Mouse (Mus musculus): Measurements from ENCODE around the gene Ccdc175. TPM values are rescaled to one million over a fixed set of nuclear protein-coding genes. Genes with fewer than 3 reads are reported as not detected.
A peak's percentile ranks its signal among the peaks of the same experiment; 100 is the strongest.

Ccdc175 gene
- polyA plus RNA-seq, 1 experiment from 2014 or later, result not detected

GRCm38 (mm10) chr12:72069626-72070326, 115.1 kb downstream of the Ccdc175 start:
- no peak overlapping the region for H3K9ac ChIP-seq (ENCODE audit: low read depth, low read length)
- peak overlapping the region; percentile 86 for H3K4me2 ChIP-seq
- WGBS, result 6% methylated on average over 40 of the region's 40 CpGs
- no peak overlapping the region for H3K27ac ChIP-seq (ENCODE audit: low read depth, low read length)
- H3K27me3 ChIP-seq (replicated peaks; ENCODE audit: control insufficient read depth, insufficient read depth, low read length), result peaks cover 32% of the 10 kb centered on the region
- peak; percentile 37 for ATAC-seq (replicated peaks; ENCODE audit: low FRiP score)
- no peaks in the 10 kb centered on the region for H3K9me3 ChIP-seq (ENCODE audit: control insufficient read depth, low read length)
- H3K4me3 ChIP-seq (ENCODE audit: low read depth, low read length), result peak overlapping the region; percentile 50
- peaks cover 7% of the 10 kb centered on the region; the same call in 1 of the 2 replicates for H3K4me1 ChIP-seq (replicated peaks; ENCODE audit: control insufficient read depth, insufficient read depth, low read length)
- DNase-seq (ENCODE audit: low spot score), result no peak
- H3K36me3 ChIP-seq (ENCODE audit: control insufficient read depth, insufficient read depth, low read length), result no peaks in the 10 kb centered on the region

GRCm38 (mm10) chr12:72057780-72058179, 127.0 kb downstream of the Ccdc175 start:
- DNase-seq (ENCODE audit: low spot score) (no peak), ATAC-seq (replicated peaks; ENCODE audit: low FRiP score) (no peak)
- H3K27me3 ChIP-seq (replicated peaks; ENCODE audit: control insufficient read depth, insufficient read depth, low read length), result no peaks in the 10 kb centered on the region
- no peak overlapping the region for H3K4me3 ChIP-seq (ENCODE audit: low read depth, low read length)
- no peaks in the 10 kb centered on the region for H3K4me1 ChIP-seq (replicated peaks; ENCODE audit: control insufficient read depth, insufficient read depth, low read length)
- no peak overlapping the region for H3K4me2 ChIP-seq
- H3K36me3 ChIP-seq (ENCODE audit: control insufficient read depth, insufficient read depth, low read length), result no peaks in the 10 kb centered on the region
- H3K9me3 ChIP-seq (ENCODE audit: control insufficient read depth, low read length), result no peaks in the 10 kb centered on the region
- no peak overlapping the region for H3K27ac ChIP-seq (ENCODE audit: low read depth, low read length)
- WGBS, result 68% methylated on average over 1 of the region's 1 CpGs
- H3K9ac ChIP-seq (ENCODE audit: low read depth, low read length), result no peak overlapping the region

- ATAC-seq (replicated peaks; ENCODE audit: low FRiP score), result no peak
- H3K9me3 ChIP-seq (ENCODE audit: control insufficient read depth, low read length), result no peaks in the 10 kb centered on the region
- H3K4me2 ChIP-seq, result no peak overlapping the region
- H3K4me1 ChIP-seq (replicated peaks; ENCODE audit: control insufficient read depth, insufficient read depth, low read length), result no peaks in the 10 kb centered on the region
- 52% methylated on average over 6 of the region's 6 CpGs for WGBS
- no peak overlapping the region for H3K4me3 ChIP-seq (ENCODE audit: low read depth, low read length)
- H3K36me3 ChIP-seq (ENCODE audit: control insufficient read depth, insufficient read depth, low read length), result no peaks in the 10 kb centered on the region
- H3K27me3 ChIP-seq (replicated peaks; ENCODE audit: control insufficient read depth, insufficient read depth, low read length), result no peaks in the 10 kb centered on the region
- no peak for DNase-seq (ENCODE audit: low spot score)
- H3K9ac ChIP-seq (ENCODE audit: low read depth, low read length), result no peak overlapping the region
- H3K27ac ChIP-seq (ENCODE audit: low read depth, low read length), result no peak overlapping the region
Observed at GRCm38 (mm10) chr12:72053851-72054250, 131.0 kb downstream of the Ccdc175 start.

GRCm38 (mm10) chr12:72053303-72053702, 131.5 kb downstream of the Ccdc175 start:
- Histone ChIP-seq H3K27ac (ENCODE audit: low read depth, low read length) (no peak overlapping the region), H3K4me3 (ENCODE audit: low read depth, low read length) (no peak overlapping the region), H3K4me1 (replicated peaks; ENCODE audit: control insufficient read depth, insufficient read depth, low read length) (no peaks in the 10 kb centered on the region), H3K36me3 (ENCODE audit: control insufficient read depth, insufficient read depth, low read length) (no peaks in the 10 kb centered on the region), H3K27me3 (replicated peaks; ENCODE audit: control insufficient read depth, insufficient read depth, low read length) (no peaks in the 10 kb centered on the region), H3K4me2 (no peak overlapping the region), H3K9me3 (ENCODE audit: control insufficient read depth, low read length) (no peaks in the 10 kb centered on the region), H3K9ac (ENCODE audit: low read depth, low read length) (no peak overlapping the region)
- WGBS, result 42% methylated on average over 6 of the region's 6 CpGs
- DNase-seq (ENCODE audit: low spot score), result no peak
- no peak for ATAC-seq (replicated peaks; ENCODE audit: low FRiP score)

- H3K9ac ChIP-seq (ENCODE audit: low read depth, low read length), result no peak overlapping the region
- no peaks in the 10 kb centered on the region for H3K27me3 ChIP-seq (replicated peaks; ENCODE audit: control insufficient read depth, insufficient read depth, low read length)
- no peaks in the 10 kb centered on the region for H3K4me1 ChIP-seq (replicated peaks; ENCODE audit: control insufficient read depth, insufficient read depth, low read length)
- ATAC-seq (replicated peaks; ENCODE audit: low FRiP score) (no peak), DNase-seq (ENCODE audit: low spot score) (no peak)
- no peak overlapping the region for H3K4me3 ChIP-seq (ENCODE audit: low read depth, low read length)
- H3K36me3 ChIP-seq (ENCODE audit: control insufficient read depth, insufficient read depth, low read length), result no peaks in the 10 kb centered on the region
- WGBS, result 75% methylated on average over 6 of the region's 6 CpGs
- no peaks in the 10 kb centered on the region for H3K9me3 ChIP-seq (ENCODE audit: control insufficient read depth, low read length)
- no peak overlapping the region for H3K4me2 ChIP-seq
- H3K27ac ChIP-seq (ENCODE audit: low read depth, low read length), result no peak overlapping the region
Observed at GRCm38 (mm10) chr12:72052571-72052970, 132.3 kb downstream of the Ccdc175 start.

Small RNAs within 50 kb of the gene (microRNA-seq; reads per million reads assigned to microRNA genes)
- not detected for gene Gm24466 (ENCODE audit: borderline number of aligned reads)

Other genes with a start within 250 kb of the Ccdc175 start
- gene Gpr135, start 113.9 kb downstream of the Ccdc175 start, polyA plus RNA-seq (2014; fragmentation: Nextera tagmentation; extraction: Ambion mirVana), result 0.31 and 0.33 TPM in 2 replicates
- 8.0 and 8.9 TPM in 2 replicates for gene L3hypdh, start 99.6 kb downstream of the Ccdc175 start, polyA plus RNA-seq (2014; fragmentation: Nextera tagmentation; extraction: Ambion mirVana)
- gene Jkamp, start 99.4 kb downstream of the Ccdc175 start, polyA plus RNA-seq (2014; fragmentation: Nextera tagmentation; extraction: Ambion mirVana), result 31.1 and 35.4 TPM in 2 replicates
- gene Rtn1, start 224.0 kb upstream of the Ccdc175 start, polyA plus RNA-seq (2014; fragmentation: Nextera tagmentation; extraction: Ambion mirVana), result 3.6 and 4.3 TPM in 2 replicates

Measured in liver, embryonic 11.5 days (tissue).